Mouse (Mus musculus) lung, postnatal 36 days (tissue): ENCODE data around the gene Pdzd2.

ENCODE experiments used
- DNase-seq: peaks from one replicate; pipeline ENCODE4 v3.0.0; 2022; ENCODE audit warnings: mixed read lengths

The Pdzd2 gene

DNA sequence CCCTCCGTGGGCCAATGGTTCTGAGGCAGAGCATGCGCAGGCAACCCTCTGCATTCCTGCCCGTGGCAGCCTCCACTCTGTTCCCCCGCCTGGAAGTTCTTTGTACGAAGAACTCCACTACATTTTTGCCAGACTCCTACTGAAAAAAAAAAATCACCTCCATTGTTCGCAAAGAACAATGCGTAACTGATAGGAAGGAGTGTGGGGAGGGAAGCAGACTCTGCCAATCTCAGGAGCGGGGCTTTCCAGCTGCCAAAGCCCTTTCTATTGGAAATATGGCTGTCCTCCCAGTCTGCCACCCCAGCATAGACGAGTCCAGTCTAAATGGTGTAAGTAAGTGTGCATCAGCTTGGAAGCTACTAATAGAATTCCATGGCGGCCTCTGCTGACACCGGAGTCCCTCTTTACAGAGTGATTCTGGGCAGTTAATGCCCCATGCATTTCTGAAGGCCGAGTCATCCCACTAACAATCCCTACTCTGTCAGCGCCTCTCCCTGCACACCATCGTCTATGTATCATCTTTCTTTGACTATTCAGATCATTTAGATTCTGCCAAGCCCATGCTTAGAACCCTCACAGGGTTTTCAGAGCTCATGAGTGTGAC lies 221.3 kb downstream of the Pdzd2 start:
- DNase-seq, result peak; percentile 11

DNA sequence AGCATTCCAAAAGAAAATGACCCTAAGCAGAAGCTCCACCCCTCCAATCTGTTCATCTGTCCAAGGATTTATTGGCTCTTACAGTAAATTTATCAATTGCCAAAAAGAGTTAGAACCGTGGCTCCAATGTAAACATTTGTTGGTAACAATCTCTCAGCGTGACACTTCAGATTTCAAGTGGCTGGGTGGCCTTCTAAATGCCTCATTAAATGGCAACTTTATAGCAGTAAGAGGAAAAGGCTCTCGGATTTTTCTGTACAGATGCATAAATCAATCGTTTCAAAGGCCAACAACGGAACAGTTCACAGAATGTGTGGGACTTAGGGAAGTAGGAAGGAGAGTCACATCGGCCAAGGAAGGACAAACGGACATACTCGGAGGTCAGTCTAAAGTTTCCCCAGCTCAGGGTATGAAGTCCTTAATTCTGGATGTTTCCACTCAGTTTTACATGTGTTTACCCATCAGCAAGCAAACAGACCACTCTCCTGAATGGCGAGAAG lies 222.4 kb downstream of the Pdzd2 start:
- peak; percentile 28 for DNase-seq

DNA sequence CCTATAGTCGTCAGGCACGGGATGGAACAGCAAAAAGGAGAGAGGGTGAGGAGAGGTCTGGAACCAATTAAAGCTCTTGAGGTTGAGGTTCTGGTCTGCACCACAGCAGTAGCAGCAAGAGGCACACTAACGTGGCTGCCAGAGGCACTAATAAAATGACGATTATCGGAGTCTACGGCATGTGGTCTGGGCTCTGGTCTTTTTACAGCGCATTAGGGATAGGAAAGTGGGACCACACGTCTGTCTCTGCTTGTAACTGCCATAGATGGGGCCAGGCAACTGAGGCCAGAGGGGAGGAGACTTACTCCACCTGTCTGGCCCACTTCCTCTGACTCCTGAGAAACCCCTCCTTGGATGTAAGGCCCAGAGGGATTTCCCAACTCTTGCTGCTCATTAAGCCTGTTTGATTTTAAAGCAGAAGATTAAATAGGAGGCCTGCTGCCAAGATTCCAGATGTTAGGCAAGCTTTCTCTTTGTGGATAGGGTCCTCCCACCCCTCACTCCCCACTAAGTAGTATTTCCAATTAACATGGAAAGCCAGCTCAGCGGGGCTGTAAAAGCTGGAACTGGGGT lies 224.4 kb downstream of the Pdzd2 start:
- DNase-seq, result no peak

- peak; percentile 23 for DNase-seq
Observed at GRCm38 (mm10) chr15:12513526-12513925, 226.2 kb downstream of the Pdzd2 start.

GRCm38 (mm10) chr15:12508765-12509377 lies 230.9 kb downstream of the Pdzd2 start:
- DNase-seq, result no peak

- no peak for DNase-seq
Observed at GRCm38 (mm10) chr15:12507523-12507922, 232.2 kb downstream of the Pdzd2 start.

DNA sequence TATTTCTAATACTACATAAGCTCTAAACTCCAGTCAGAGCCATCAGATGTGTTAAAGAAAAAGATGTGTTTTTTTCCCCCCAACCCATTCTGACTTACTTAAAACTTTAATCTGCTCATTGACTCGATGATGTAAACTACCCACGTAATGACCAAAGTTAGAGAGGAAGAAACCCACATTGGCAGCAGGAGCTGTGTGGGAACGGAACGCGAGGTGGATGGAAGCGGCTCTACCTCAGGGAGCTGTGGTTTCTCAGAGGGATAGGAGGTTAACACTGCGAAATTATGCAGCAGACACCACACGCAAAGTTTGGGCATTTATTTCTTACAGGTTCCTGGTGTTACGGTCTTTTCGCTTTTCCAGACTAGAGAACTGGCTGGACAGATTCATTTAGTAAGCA lies 233.2 kb downstream of the Pdzd2 start:
- DNase-seq, result no peak

GRCm38 (mm10) chr15:12506085-12506484 lies 233.6 kb downstream of the Pdzd2 start:
- no peak for DNase-seq

- DNase-seq, result no peak
Observed at GRCm38 (mm10) chr15:12505556-12505955, 234.2 kb downstream of the Pdzd2 start.

DNA sequence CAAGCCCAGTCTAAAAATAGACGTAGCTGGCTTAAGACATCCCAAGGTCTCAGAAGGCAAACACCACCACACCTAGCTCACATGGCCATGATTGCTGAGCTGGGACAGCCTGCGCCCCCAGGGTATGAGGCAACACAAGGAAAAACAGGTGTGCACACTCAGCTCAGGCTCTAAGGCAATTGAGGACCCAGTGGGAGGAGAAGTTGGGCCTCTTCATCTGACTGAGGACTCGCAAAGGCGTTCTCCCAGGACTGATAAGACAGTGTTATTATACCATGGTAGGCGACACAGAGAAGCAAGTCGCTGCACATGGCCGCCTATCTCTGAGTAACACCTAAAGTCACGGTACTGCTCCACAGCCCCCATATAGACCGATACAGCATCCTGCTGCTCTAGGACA lies 235.8 kb downstream of the Pdzd2 start:
- no peak for DNase-seq

DNA sequence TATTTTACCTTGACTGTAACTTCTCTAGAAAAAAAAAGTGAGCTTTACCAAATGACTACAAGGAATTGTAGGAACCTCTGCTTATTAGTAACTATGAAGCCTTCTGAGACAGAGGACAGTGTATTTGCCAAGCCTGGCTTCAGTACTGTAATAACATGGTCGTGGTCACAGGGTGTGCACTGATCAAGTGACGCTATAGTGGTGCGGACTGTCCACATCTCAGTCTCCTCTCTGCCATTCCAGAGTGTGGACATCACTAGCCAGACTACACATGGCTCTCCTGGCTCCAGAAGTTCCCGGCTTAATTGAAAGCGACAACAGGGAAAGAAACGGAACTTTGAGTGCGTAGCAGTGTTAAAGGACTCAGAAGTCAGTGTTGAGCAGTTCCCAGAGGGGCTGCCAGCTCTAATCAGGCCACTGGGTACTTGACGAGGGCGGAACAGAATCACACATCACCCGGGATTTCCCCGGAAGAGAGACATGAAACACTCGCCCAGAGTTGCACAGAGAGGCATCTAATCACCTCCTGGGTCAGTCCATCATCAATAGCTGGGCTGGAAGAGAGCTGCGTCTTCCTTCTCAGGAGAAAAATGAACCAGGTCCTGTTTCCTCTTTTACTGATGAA lies 237.7 kb downstream of the Pdzd2 start:
- DNase-seq, result no peak

- DNase-seq, result no peak
Observed at GRCm38 (mm10) chr15:12500674-12501073, 239.1 kb downstream of the Pdzd2 start.

GRCm38 (mm10) chr15:12494084-12494483 lies 245.6 kb downstream of the Pdzd2 start:
- DNase-seq, result no peak

DNA sequence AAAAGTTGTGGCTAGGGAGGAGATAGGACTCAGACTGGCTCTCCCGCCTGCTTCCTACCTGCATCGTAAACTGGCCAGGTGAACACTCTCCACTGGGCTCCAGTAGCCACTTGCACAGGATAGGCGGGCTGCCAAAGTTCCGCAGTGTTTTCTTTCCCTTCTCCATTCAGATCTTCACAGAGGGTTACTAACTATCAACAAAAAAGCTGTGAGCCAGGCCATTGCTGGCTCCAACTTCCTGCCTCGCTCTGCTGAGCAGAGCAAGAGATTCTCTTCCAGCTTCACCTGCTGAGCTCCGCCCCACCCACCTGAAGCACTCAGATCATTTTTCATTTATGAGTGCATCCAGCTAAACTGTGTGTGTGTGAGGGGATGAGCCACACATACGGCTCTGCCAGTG lies 246.5 kb downstream of the Pdzd2 start:
- peak; percentile 64 for DNase-seq

DNA sequence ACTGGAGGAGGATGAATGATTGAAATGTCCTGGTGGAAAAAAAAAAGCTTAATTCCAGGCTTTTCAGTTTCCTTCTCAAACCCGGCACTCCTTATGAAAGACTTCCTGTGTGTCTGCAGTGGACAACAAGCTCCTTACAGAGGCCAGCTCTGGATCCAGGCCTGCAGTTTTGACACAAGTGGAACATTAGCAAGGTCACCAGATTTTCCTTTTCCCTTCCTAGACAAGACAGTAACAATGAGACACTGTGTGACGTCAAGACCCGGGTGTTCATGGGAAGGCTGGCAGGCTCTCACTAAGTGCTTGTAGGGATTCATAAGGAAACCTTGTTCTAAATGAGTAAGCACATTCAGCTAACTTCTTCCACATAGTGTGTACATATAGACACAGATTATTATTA lies 248.8 kb downstream of the Pdzd2 start:
- DNase-seq, result peak; percentile 75

DNA sequence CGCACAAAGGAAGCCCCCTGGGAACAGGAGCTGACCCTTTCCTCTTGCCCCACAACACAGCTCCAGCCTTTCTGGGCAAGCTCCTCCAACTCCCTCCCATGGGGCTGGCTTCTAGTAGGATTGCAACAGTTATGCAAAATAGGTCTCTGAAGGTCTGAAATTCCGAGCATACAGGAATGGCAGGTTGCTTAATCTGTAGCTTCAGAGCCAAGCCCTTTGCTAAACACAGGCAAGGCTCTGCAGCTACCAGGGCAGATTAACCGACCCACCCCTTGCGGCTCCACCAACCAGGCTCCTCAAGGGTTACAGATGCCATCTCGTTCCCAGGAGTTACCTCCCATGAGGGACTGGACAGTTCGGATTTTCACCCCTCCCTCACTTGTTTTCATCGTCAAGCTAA lies 249.2 kb downstream of the Pdzd2 start:
- DNase-seq, result peak; percentile 77

DNA sequence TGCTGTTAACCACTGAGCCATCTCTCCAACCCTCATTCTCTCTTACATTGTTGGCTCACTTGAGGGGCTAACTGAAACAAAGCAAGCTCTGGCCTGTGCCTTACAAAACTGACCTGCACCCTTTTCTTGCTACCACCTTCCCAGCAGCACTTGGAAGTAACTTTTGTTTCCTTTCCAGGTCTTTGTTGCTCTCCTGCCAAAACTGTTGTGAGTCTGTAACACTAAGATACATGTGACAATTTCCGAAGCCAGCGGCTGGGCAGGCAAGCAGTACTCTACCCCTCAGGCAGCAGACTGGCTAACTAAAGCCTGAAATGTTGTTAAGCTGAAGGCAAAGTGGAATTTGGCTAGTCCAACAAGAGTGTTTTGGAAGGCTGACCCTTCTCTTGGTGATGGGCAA lies 251.4 kb downstream of the Pdzd2 start:
- DNase-seq, result no peak

GRCm38 (mm10) chr15:12481261-12481660 lies 258.5 kb downstream of the Pdzd2 start:
- no peak for DNase-seq

- DNase-seq, result no peak
Observed at GRCm38 (mm10) chr15:12480369-12480768, 259.4 kb downstream of the Pdzd2 start.

- DNase-seq, result peak; percentile 63
Observed at GRCm38 (mm10) chr15:12479326-12479725, 260.4 kb downstream of the Pdzd2 start.

DNA sequence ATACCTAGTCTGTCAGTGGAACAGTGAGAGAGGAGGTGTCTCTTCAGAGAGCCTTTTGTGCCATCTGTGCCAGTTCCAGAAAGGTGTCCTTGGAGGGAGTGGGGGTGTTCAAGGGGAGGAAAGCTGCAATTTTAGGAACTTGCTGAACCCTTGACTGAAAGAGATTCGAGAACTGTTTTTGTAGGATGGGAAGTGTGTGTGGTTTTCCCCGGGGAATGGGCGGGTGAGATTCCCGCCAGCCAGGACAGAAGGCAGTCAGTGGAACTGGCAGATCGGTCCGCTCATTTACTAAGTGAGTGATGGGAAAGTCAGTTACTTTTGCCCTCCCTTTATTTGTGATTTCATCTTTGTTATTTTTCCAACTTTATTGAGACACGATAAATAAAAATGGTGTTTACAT lies 266.1 kb downstream of the Pdzd2 start:
- DNase-seq, result no peak

- DNase-seq, result no peak
Observed at GRCm38 (mm10) chr15:12472646-12473045, 267.1 kb downstream of the Pdzd2 start.

DNA sequence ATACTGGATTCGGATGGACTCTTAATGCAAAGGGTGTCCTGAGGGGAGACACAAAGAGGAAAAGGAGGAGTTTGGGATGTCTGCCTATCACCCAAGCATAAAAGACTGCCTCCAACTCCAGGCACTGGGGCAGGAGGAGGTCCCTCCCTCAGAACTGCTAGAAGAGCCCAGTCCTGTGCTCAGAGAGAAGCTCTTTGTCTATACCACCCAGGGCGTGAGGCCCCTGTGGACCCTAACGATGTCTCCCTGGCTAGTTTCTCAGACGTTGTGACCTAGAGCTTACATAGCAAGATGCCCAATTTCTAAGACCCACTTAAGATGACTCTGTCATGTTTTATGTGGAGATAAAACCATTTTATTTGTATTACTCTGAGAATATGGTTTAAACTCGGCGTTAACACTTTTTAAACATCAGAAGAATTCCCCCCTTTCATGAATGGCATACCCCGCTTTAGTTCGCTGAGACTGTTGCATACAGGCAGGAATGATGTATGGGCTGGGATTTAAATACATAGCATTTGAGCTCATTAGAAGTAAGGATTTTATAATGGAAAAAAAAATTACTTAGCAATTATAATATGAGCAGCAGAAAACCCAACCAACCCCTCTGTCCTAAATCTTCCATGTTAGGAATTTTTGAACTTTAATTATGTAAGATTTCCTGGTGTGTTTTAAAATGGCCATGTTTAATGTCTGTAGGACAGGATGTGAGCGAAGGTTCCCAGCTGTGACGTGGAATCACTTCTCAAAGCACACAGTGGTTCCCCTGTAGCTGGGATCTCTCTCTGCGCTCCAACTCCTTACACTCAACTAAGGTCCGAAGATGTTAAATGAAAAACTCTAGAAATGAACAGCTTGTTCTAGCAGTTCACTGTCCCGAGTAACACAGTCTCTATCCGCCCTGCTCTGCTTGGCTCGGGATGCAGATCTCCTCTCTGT lies 268.6 kb downstream of the Pdzd2 start:
- DNase-seq, result peak; percentile 51
